Mouse (Mus musculus) lung, adult 2 months (tissue): ENCODE measurements around the gene Lrrc49. TPM values are rescaled to one million over a fixed set of nuclear protein-coding genes. Genes with fewer than 3 reads are reported as not detected.

Experiments
- DNase-seq: peaks from one replicate; pipeline ENCODE4 v3.0.0; 2022
- H3K4me1 ChIP-seq: fragments of 200-500 bp; 2 replicates; pipeline ENCODE4 v1.6.1; 2011; ENCODE audit warnings: low read length; ENCODE audit not compliant: control insufficient read depth, insufficient read depth
- H3K4me3 ChIP-seq: fragments of 200-500 bp; replicated peaks from 2 replicates; pipeline ENCODE3; 2011; ENCODE audit warnings: low read depth, mild to moderate bottlenecking, control low read depth, low read length; ENCODE audit errors: extremely low read depth
- CTCF ChIP-seq: fragments of 200-500 bp; IDR thresholded peaks from 2 replicates; pipeline ENCODE4 v1.5.1; 2011; ENCODE audit warnings: mild to moderate bottlenecking, low read length, control low read depth; ENCODE audit not compliant: insufficient read depth
- POLR2A ChIP-seq: fragments of 200-500 bp; IDR thresholded peaks from 2 replicates; pipeline ENCODE4 v1.6.1; 2011; ENCODE audit warnings: low read depth, mild to moderate bottlenecking, control low read depth, low read length, borderline replicate concordance; ENCODE audit errors: extremely low read depth
- WGBS: fragments of 180-500 bp; shearing (Covaris S2); methylation state at CpG from one replicate; pipeline ENCODE4 v1.1.7; 2018; 5-methylcytosine and 5-hydroxymethylcytosine counted together
- polyA plus RNA-seq: library from polyadenylated mRNA; depleted of rRNA; stranded (reverse); fragments of >200 nt; gene quantifications from 2 replicates; pipeline ENCODE4 v1.2.3, GENCODE M21; 2012

Gene Lrrc49
- polyA plus RNA-seq, 1 experiment, result 5.4 TPM

DNA sequence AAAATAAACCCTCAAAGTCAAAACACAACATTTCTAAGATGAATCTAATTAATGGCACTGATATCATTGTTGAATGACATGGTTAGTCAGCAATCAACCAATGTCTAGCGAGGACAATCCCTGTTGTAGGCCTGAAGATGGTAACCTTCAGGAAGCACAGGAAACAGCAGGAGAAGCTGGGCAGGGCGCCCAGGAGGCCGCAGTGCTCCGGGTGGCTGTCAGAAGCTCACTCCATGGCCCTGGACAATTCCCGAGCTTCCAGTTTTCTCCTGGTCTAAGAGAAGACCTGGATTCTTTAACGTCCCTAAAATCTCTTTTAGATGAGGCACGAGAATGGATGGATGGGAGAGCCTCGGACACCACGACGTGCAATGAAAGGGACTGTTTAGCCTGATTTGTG lies 99.0 kb downstream of the Lrrc49 start:
- 74% methylated on average over 10 of the region's 10 CpGs for WGBS
- DNase-seq, result no peak

DNA sequence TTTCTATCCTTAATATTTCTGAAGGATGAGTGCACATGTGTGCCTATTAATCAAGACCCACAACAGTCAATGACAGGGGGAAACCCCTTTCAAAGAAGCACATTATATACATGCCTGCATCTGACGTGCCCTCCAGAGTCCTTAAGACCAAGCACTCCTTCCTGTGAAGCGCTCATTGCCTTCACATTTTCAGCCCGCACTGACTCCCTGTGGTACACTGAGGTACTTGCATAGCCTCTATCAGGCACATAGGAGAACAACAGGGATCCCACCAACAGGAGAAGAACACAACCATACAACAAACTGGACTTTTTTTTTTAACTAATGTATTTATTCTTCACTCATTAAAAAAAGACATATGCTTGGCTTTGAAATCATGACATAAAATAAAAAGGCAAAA lies 101.0 kb downstream of the Lrrc49 start:
- Histone ChIP-seq H3K4me3 (no peak overlapping the region), H3K4me1 (no peaks in the 10 kb centered on the region; the same call in 1 of the 2 replicates)
- no peak for DNase-seq
- 86% methylated on average over 3 of the region's 3 CpGs for WGBS
- TF ChIP-seq POLR2A, result no peak
- no peak for TF ChIP-seq CTCF

More for the DNA sequence above, 99.0 kb downstream of the Lrrc49 start:
- Histone ChIP-seq H3K4me3 (no peak overlapping the region), H3K4me1 (no peaks in the 10 kb centered on the region; the same call in 1 of the 2 replicates)
- TF ChIP-seq CTCF (no peak), POLR2A (no peak)

DNA sequence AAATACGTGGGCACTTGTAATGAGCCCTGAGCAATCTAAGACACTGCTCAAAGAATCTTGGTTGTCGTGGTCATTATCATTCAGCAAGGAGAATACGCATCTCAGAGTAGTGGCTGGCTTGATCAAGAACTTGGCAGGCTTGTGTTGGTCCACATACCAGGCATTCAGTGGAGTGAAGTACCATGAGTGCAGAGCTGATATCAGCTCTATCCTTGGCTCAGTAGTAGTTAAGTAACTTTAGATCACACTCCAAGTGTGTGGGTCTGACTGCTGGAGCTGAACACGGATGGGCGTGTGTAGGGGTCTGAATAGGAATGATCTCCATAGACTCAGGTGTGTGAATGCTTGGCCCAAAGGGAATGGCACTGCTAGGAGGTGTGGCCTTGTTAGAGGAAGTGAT lies 102.8 kb downstream of the Lrrc49 start:
- TF ChIP-seq CTCF, result no peak
- TF ChIP-seq POLR2A, result no peak
- 82% methylated on average over 5 of the region's 5 CpGs for WGBS
- Histone ChIP-seq H3K4me1 (no peaks in the 10 kb centered on the region; the same call in 1 of the 2 replicates), H3K4me3 (no peak overlapping the region)
- DNase-seq, result no peak

DNA sequence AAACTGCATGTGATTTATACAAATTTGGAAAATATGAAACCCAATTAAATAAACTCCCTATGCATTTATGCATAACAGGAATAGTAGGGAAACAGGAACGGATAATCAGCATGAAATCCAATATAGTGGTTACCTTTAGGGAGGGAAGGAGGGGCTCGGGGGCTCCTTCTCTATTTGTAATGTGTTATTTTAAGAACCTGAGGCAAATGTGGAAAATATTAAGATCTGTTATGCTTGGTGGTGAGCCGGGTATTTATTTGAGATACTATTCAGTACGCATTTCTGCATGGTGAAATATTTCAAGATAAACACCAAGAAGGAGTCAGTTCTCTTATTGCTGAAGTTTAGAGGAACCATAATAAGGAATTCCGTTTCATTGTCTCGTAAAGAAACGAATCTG lies 105.4 kb downstream of the Lrrc49 start:
- DNase-seq, result no peak
- 80% methylated on average over 7 of the region's 7 CpGs for whole genome bisulfite sequencing
- no peaks in the 10 kb centered on the region for H3K4me1 ChIP-seq
- no peak for TF ChIP-seq CTCF
- TF ChIP-seq POLR2A, result no peak
- no peak overlapping the region for H3K4me3 ChIP-seq

DNA sequence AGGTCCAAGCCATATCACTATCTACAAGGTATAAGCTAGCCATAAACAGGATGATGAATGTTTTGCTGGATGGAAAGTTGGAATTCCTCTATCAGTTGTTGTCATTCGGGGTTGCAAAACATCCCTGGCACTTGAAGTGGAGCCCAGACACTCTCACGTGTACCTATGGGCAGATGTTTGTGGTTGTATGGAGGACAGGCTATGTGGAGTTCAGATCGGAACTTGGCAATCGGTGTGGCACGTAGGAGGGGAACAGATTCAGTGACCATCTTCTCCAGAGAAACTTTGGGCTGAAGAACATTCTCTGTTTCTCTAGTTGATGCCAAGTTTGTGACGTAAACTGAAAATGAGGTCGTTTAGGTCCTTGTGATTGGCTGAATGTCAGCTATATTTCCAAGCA lies 114.9 kb downstream of the Lrrc49 start:
- H3K4me3 ChIP-seq, result no peak overlapping the region
- no peaks in the 10 kb centered on the region for H3K4me1 ChIP-seq
- TF ChIP-seq CTCF (no peak), POLR2A (no peak)
- DNase-seq, result no peak
- WGBS, result 69% methylated on average over 7 of the region's 7 CpGs

DNA sequence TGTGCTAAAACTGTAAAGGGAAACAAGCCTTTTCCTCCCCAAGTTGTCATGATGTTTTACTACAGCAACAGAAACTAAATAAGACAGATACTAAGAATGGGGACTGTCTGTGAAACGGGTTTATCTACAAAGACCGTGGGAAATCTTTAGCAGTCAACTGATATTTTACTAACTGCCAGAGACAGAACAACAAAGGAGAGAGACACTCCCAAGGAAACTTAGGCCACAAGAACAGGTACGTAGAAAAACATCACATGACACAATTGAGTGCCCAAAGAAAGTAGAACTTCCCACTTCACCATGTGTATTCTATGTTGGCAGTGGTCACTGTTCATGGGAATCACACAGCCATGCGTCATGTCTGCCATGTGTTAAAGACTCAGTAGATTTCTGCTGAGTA lies 116.2 kb downstream of the Lrrc49 start:
- 88% methylated on average over 4 of the region's 4 CpGs for WGBS
- no peak for DNase-seq

GRCm38 (mm10) chr9:60571041-60571440 lies 116.9 kb downstream of the Lrrc49 start:
- 82% methylated on average over 4 of the region's 4 CpGs for WGBS
- H3K4me1 ChIP-seq, result no peaks in the 10 kb centered on the region
- H3K4me3 ChIP-seq, result no peak overlapping the region
- no peak for DNase-seq
- no peak for TF ChIP-seq CTCF
- TF ChIP-seq POLR2A, result no peak

More for the DNA sequence above, 116.2 kb downstream of the Lrrc49 start:
- TF ChIP-seq POLR2A (no peak), CTCF (no peak)
- Histone ChIP-seq H3K4me3 (no peak overlapping the region), H3K4me1 (no peaks in the 10 kb centered on the region)

- WGBS, result 88% methylated on average over 2 of the region's 2 CpGs
- no peak for TF ChIP-seq CTCF
- TF ChIP-seq POLR2A, result no peak
- Histone ChIP-seq H3K4me1 (no peaks in the 10 kb centered on the region), H3K4me3 (no peak overlapping the region)
- no peak for DNase-seq
These were observed 118.6 kb downstream of the Lrrc49 start for GRCm38 (mm10) chr9:60569366-60569765.

DNA sequence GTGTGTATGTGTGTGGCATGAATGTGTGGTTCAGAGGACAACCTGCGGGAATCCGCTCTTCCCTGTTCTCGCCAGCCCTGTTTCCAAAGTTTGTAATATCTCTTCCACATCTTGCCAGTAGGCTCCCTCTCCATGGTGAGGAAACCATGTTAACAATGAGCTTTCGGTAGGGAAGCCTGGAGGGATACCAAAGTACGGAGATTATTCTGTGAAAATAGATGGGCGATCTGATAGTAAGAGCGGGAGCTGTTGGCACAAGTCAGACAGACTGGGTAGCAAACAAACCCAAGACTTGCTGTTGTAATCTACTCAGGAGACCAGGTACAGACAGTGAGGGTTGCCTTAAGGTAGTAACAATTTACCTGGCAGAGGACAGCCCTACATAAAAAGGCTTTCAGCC lies 124.1 kb downstream of the Lrrc49 start:
- no peak for TF ChIP-seq POLR2A
- TF ChIP-seq CTCF, result no peak
- Histone ChIP-seq H3K4me3 (no peak overlapping the region), H3K4me1 (no peaks in the 10 kb centered on the region)
- DNase-seq, result no peak
- WGBS, result 95% methylated on average over 7 of the region's 7 CpGs

GRCm38 (mm10) chr9:60562443-60563371 lies 125.3 kb downstream of the Lrrc49 start:
- Histone ChIP-seq H3K4me3 (no peak overlapping the region), H3K4me1 (no peaks in the 10 kb centered on the region)
- DNase-seq, result no peak
- no peak for TF ChIP-seq POLR2A
- peak; percentile 29; the same call in 1 of the 2 replicates for TF ChIP-seq CTCF
- 40% methylated on average over 20 of the region's 20 CpGs for WGBS
